ENCODE assay signal across 16 mouse cellular contexts in the genomic region with DNA sequence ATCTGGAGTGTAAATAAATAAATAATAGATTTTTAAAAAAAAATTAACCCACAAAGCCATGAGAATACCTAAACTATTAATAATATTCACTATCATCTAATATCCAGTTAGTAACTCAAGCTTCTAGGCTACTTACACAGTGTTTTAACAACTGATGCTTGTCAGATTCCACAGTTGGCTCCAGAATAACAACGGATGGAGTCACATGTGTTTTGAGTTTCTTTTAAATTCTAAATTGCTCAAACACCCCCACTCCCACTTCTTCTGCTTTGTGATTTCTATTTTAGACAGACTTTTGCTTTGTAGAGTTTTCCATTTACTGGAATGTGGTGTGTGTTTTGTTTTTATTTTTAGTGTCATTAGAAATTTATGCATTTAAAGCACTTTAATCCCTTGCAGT.
"Had no signal": no experiment of that assay in that cellular context is flagged by ENCODE, and none has a peak within 500 bp of the region (broad histone marks: within the 10 kb centered on the region; RNA-seq: fewer than 3 reads in every experiment).

No protein-coding gene starts in this region.

- H3K9ac ChIP-seq: liver, embryonic 15.5 days; neural tube, embryonic 13.5 days had no signal

- ATAC-seq: intestine, postnatal 0 days; lung, postnatal 0 days; midbrain, embryonic 16.5 days had no signal

- H3K27ac ChIP-seq: layer of hippocampus, adult 2 months; liver, embryonic 15.5 days; neural tube, embryonic 13.5 days had no signal

- DNase-seq: kidney, adult 8-10 months; kidney, postnatal 4 days; layer of hippocampus, postnatal 36 days; left cerebral cortex, postnatal 4 days; lung, adult 2 months; lung, postnatal 4 days; right cerebral cortex, postnatal 14 days; thymus, postnatal 36 days had no signal

- H3K4me1 ChIP-seq: liver, embryonic 15.5 days; neural tube, embryonic 13.5 days had no signal

- H3K4me2 ChIP-seq: liver, embryonic 11.5 days; liver, embryonic 15.5 days; neural tube, embryonic 13.5 days had no signal

- H3K36me3 ChIP-seq: liver, embryonic 15.5 days; midbrain, embryonic 10.5 days; neural tube, embryonic 13.5 days had no signal

- H3K4me3 ChIP-seq: layer of hippocampus, adult 2 months; liver, embryonic 15.5 days; midbrain, embryonic 10.5 days; neural tube, embryonic 13.5 days had no signal

- H3K9me3 ChIP-seq: liver, embryonic 15.5 days; midbrain, embryonic 10.5 days; neural tube, embryonic 13.5 days had no signal

- H3K27me3 ChIP-seq: liver, embryonic 15.5 days; neural tube, embryonic 13.5 days had no signal
